Mouse (Mus musculus) liver, adult 10 weeks (tissue): ENCODE results near the gene Stk35. TPM values are rescaled to one million over a fixed set of nuclear protein-coding genes. Genes with fewer than 3 reads are reported as not detected.

ENCODE experiments used
- polyA plus RNA-seq: library from polyadenylated mRNA; stranded (reverse); fragments of 350-450 nt; fragmentation: Illumina TruSeq; extraction: RNeasy Lipid Tissue Mini Kit (QIAGEN cat#74804); gene quantifications from one replicate; pipeline ENCODE4 v1.2.3, GENCODE M21; 2014; ENCODE audit warnings: low read depth, low replicate concordance

Gene Stk35
- polyA plus RNA-seq, result 3.2 TPM

GRCm38 (mm10) chr2:129800271-129800903 is at the start of gene Stk35:
Gene Stk35 (plus strand): TSS chr2:129800517.

Other genes starting within 250 kb of the Stk35 start
- gene Sirpa, start 207.7 kb upstream of the Stk35 start, polyA plus RNA-seq, result 5.2 TPM
- not detected for gene Pdyn, start 100.7 kb upstream of the Stk35 start, polyA plus RNA-seq
- not detected for gene Tgm3, start 211.8 kb downstream of the Stk35 start, polyA plus RNA-seq